Mouse (Mus musculus) MN1 (cell line): ENCODE data around the gene Snapin.
A peak's percentile ranks its signal among the peaks of the same experiment; 100 is the strongest.

Experiments used
- DNase-seq: peaks from one replicate; pipeline ENCODE4 v3.0.0-alpha.2; 2016; ENCODE audit warnings: low spot score

The Snapin gene

GRCm38 (mm10) chr3:90505216-90505615 lies 14.4 kb upstream of the Snapin start:
- DNase-seq = no peak

DNA sequence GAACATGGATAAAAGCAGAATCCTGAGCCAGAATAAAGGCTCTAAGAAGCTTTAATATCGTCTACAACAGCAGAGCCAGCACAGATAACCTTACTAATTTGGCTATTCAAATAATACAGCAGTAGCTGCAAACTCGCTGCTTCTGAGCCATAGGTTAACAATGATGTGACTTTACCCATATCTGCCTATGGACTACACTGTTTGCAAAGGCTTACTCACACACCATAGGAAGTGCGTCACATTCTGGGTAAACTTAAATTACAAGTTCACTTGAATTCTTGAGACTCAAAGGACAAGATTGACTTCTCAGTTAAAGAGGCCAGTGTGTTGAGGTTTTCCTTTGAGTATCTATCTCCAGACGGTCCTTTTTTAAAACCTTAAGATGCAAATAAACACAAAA lies 12.6 kb upstream of the Snapin start:
- no peak for DNase-seq

- no peak for DNase-seq
These were observed 6.8 kb upstream of the Snapin start for GRCm38 (mm10) chr3:90497597-90497996.

DNA sequence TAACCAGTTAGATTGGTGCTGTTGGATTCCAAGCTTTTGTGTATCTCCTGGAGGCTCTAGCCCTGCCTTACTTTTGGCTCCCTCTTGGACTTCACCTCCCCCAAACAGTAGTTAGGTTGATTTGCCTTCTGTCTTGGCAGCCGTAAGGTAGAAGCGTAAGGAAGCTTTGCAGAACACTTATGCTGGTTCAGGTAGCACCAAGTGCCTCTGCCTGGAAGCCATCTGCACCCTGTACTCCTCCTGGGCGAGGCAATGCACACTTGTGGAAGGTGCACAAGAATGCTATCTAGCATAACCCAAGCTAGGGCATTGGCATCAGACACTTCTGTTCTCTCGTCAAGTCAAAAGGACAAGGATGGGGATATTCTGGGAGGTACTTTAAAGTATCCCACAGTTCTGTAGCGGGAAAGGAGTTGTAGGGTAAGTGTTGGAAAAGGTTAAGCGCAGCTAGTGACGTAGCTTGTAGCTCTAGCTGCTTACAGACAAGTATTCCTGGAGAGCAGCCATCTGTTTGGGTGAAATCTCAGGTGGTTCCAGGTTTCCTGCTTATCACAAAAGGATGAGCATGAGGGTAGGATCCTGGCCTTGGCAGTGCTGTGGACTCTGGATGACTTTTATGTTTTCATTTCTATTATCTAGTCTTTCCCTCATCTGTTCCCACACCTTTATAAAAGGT lies 5.2 kb upstream of the Snapin start:
- no peak for DNase-seq

DNA sequence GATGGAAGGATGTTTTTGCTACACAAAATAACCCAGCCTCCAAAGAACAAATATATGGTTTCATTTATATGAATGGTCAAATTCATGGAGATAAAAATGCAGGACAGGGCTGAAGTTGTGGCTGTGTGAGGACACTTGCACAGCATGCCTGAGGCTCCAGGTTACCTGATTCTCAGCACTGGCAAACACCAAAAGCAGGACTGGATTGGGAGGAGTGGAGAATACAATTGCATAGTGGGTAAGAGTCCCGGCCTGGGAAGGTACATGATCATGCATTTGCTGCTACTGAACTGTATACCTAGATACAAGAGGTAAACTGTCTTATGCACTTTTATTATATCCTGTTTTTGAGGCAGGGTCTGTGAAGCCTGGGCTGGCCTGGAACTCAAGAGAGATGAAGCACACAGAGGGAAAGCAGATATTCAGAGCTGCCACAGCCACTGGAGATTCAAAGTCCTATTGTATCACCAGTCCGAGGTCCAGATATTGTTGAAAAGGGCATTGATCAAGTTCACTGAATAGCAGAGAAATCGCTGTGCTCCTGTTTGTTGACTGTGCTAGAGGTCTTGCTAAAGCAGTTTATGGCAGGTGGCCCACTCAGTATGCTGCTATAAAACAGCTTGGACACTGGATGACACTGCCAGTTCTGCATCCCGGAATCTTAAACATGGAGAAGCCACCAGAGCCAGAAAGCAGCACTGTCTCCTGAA lies 3.2 kb upstream of the Snapin start:
- DNase-seq = no peak

DNA sequence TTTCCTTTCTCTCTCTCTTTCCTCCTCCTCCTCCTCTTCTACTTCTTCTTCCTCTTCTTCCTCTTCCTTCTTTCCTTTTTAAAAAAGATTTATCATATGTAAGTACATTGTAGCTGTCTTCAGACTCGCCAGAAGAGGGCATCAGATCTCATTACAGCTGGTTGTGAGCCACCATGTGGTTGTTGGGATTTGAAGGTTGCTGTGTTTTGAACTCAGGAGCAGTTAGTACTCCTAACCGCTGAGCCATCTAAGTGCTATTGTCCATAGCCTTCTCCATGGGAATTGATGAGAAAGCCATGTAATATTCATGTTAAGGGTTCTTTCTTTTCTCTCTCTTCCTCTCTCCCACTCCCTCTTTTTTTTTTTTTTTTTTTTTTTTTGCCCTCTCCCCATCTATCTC lies 517 bp upstream of the Snapin start:
- DNase-seq = peak; percentile 35

DNA sequence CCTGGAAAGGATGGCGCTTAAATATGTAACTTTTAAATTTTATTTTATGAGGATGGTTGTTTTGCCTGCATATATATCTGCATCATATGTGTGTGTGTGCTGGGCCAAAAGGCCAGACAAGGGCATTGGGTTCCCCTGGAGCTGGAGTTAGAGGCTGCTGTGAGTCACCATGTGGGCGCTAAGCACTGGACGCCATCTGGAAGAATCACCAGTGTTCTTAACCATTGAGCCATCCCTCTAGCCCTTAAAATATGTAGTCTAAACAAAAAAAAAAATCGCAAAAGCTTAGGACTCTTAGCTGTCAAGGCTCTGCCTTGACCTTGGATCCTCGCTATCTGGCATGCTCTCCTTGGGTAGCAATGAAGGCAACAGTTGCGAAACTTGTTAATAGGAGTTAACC lies 2.3 kb downstream of the Snapin start:
- no peak for DNase-seq

DNA sequence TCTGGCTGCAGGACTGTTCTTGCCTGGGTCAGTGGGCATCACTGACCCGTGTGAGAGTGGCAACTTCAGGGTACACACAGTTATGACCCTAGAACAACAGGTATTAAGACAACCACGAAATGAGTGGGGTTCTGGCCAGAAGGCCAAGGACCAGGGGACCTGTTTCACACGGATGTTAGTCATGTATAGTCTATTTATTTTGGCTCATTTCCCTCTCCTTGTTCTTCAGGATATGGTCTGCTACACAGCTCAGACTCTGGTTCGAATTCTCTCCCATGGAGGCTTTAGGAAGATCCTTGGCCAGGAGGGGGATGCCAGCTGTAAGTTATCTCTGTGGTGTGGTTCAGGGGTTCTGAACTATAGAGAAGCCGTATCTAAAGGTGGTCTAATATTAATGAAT lies 3.8 kb downstream of the Snapin start:
- DNase-seq = peak; percentile 38

- peak; percentile 99 for DNase-seq
These were observed 14.8 kb downstream of the Snapin start, which contains the start of gene Ilf2 for GRCm38 (mm10) chr3:90475831-90476611. Ilf2 (plus strand) TSS chr3:90476126.

- DNase-seq = no peak
These were observed 15.5 kb downstream of the Snapin start for GRCm38 (mm10) chr3:90475151-90475830.

DNA sequence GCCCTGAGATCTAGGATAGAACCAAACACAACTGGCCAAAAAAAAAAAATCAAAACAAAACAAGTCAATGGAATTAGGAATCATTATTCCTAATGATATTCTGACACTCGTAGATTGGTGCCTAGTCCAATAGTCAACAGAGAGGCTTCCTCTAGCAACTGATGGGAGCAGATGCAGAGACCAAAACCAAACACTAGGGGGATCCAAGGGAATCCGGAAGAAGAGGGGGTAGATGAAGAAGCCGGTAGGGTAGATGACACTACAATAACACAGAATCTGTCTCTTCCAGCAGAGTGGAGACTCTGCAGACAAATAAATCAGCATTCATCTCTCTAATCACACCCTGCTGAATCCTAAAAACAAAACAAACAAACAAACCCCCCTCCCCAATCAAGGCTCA lies 18.6 kb downstream of the Snapin start:
- DNase-seq = peak; percentile 54

GRCm38 (mm10) chr3:90467618-90468300 lies 23.1 kb downstream of the Snapin start:
- DNase-seq = no peak

DNA sequence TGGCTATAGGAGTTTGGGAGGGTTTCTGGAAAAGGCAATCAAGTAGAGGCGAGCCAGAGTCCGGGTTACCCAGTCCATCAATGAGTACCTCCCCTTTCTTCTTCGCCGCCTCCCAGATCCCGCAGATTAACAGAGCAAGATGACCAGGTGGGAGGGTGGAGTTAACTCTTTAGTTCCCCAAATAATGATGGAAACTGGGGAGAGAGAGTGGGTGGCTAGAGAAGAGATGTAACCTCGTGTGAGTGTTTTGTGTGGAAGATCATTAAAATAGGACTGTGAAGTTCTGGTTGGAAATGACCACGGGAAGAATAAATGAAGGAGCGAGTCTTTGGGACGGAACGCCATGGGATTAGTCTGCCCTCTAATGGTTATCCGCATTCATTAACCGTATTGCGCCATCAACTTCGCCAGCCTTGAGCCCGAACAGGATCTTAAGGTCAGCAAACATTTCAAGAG lies 24.5 kb downstream of the Snapin start:
- DNase-seq = peak; percentile 86

GRCm38 (mm10) chr3:90465686-90466310 lies 25.0 kb downstream of the Snapin start, which contains the start of gene Npr1:
Npr1 (minus strand) TSS chr3:90465866.
- DNase-seq = peak; percentile 27

DNA sequence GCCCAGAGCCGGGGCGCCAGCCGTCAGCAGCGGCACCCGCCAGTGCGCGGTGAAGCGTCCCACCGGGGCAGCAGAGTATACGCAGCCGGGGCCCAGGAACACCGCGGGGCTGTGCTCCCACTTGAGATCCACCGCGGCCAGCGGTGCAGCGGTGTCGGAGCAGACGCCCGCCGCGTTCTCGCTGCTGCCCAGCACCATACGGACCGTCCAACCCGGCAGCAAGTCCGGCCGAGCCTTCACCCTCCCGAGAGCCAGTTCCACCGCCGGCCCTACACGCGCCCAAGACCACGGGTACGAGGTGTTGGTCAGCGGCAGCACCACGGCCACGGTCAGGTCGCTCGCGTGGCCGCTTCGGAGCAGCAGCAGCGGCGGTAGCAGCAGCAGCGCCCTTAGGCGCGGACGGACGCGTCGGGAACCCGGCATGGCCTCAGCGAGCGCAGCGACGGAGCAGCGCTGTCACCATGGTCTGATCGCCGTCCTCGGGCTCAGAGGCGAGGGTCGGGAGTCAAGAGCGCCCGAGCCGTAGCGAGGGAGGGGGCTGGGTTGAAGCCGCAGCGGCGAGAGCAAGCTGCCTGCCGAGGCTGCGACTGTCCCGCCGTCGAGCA lies 25.6 kb downstream of the Snapin start:
- no peak for DNase-seq

- no peak for DNase-seq
These were observed 26.2 kb downstream of the Snapin start for GRCm38 (mm10) chr3:90464552-90465080.

DNA sequence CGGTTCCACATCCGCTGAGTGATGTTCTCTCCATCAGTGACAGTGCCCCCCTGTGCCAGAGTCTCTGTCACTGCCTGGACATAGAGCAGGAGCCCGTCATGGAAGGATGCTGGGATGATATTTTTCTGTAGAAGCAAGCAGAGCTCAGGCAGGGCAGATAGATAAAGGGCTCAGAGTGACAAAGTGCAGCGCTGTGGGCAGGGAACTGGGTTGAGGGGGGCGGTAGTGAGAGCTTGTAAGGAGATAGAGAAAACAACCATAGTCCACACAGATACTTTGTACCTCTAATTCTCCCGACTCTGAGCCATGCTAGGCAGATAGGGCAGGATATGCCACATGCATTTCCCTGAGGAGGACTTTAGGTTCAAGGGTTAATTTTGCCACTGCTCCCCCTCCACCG lies 28.3 kb downstream of the Snapin start:
- no peak for DNase-seq

GRCm38 (mm10) chr3:90461935-90462334 lies 28.9 kb downstream of the Snapin start:
- DNase-seq = no peak

- no peak for DNase-seq
These were observed 30.5 kb downstream of the Snapin start for GRCm38 (mm10) chr3:90460315-90460714.

DNA sequence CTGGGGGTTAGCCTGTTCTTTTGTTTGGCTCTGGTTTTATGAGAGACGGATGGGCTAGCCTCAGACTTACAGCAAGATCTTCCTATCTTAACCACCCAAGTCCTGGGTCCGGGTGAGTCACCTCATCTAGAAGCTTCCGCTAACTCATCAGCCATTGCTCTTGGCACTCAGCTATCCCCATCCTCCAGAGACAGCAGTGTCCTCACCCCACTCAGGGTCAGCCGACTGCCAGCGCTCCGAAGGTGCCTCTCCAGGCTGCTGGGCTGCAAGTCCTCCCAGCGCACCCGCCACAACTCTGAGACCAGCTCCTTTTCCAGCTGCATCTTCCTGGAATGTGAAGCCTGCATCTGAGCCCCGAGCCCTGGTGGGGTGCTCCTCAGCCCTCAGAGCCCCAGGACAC lies 31.1 kb downstream of the Snapin start:
- no peak for DNase-seq
